Mouse (Mus musculus) fat pad, adult 2 months (tissue): ENCODE data around the gene Itgb4.

ENCODE experiments used
- DNase-seq: peaks from one replicate; pipeline ENCODE4 v3.0.0-alpha.2; 2011; ENCODE audit warnings: low read depth, low spot score; ENCODE audit errors: extremely low read depth

The Itgb4 gene

DNA sequence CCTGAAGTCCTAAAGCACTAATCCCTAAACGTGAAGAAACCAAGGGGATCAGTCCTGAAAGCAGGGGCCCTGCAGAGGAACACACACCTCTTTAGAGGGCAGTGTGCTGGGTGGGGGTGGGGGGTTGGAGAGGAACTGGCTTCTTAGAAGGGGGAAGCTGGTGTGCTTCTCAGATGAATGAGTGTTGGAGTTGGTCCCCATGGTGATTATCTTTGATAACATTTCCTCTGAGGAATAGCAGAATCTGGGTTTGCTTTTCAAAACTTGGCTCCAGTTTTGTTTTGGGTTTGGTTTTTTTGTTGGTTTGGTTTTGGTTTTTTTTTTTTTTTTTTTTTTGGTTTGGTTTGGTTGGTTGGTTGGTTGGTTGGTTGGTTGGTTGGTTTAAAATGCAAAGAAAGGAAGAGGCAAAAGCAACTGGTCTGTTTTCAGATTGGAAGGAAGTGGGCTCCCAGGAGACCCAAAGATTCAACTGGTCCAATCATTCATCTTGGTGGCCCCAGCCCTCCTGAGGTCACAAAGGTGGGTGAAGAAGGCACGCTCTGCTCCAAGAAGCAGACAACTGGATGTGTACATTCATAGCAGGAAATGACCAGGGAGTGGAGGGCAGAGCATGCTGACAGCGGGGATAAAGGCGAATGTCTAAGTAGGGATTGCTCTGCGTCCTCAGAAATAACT lies 5.6 kb upstream of the Itgb4 start:
- DNase-seq, result no peak

DNA sequence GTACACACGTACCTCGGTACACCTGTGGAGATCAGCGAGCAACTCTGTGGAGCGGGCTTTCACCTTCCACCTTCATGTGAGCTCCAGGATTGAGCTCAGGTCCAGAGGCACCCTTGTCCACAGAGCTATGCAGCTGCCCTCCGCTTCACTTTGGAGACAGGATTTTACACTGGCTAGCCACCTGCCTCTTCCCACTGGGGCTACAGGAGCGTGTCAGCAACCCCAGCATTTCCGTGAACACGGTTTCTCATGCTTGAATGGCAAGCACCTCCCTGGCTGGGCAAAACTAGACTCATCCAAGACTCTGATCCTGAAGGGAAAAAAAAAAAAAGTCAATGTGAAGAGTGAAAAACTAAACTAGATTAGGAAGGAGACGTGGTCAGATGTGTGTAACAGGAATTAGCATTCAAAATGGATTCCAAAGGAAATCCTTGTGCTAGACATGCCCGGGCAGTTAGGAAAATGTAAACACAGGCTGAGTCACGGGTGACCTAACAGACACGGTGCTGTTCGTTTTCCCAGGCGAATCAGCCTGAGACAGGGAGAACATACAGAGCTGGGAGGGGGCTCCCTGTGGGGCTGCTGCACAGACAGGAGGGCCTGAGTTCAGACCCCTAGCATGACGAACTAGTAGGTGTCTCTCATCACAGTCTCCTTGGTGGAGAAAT lies 4.4 kb upstream of the Itgb4 start:
- DNase-seq, result no peak

- DNase-seq, result no peak
Observed at GRCm38 (mm10) chr11:115971016-115971415, 3.5 kb upstream of the Itgb4 start.

GRCm38 (mm10) chr11:115975083-115975420 lies 543 bp downstream of the Itgb4 start:
- no peak for DNase-seq

GRCm38 (mm10) chr11:115975544-115975943 lies 1.0 kb downstream of the Itgb4 start:
- DNase-seq, result no peak

DNA sequence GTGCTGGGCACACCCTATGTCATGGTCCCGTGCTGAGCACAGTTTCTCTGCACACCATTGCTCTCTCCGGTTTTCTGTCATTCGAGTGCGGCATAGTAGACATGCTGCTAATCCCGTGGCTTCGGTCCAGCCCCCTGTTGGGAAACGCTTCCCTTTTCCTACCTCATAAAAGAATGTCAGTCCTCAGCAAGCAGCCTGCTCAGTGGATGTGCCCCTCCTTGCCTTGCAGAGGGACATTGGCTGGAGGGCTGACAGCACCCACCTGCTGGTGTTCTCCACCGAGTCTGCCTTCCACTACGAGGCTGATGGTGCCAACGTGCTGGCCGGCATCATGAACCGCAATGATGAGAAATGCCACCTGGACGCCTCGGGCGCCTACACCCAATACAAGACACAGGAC lies 8.0 kb downstream of the Itgb4 start:
- DNase-seq, result no peak

DNA sequence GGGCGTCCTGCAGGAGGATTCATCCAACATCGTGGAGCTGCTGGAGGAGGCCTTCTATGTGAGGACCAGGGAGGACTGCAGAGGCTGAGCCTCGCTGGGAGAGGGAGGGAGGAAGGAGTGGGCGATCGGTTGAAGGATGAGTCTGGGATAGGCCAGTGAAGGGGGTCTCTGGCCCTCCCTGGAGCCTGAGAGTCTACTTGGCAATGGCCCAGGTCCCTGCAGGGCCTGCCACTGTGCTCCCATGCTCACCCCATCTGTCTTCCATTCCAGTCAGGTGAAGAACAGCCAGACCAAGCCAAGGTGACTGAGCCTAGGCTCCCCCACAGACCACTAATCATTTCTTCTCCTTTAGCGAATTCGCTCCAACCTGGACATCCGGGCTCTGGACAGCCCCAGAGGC lies 8.8 kb downstream of the Itgb4 start:
- no peak for DNase-seq

- no peak for DNase-seq
Observed at GRCm38 (mm10) chr11:115989686-115990085, 15.2 kb downstream of the Itgb4 start.

DNA sequence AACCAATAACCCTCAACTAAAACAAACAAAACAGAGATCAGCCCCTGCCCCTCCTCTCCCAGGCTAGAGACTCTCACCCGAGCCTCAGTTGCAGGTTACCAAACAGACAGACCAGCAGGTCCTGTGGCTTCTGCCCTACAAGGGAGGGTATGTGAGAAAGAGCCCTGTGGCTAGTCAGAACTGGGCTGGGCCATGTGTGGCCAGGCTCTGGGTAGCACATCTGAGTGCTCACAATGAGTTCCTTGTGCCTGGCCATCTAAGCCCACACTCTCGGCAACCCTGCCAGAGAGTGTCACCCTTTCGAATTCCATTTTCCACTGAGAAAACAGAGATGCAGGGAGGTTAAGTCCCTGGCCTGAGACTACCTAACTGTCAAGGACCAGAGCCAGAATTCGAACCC lies 17.6 kb downstream of the Itgb4 start:
- no peak for DNase-seq

DNA sequence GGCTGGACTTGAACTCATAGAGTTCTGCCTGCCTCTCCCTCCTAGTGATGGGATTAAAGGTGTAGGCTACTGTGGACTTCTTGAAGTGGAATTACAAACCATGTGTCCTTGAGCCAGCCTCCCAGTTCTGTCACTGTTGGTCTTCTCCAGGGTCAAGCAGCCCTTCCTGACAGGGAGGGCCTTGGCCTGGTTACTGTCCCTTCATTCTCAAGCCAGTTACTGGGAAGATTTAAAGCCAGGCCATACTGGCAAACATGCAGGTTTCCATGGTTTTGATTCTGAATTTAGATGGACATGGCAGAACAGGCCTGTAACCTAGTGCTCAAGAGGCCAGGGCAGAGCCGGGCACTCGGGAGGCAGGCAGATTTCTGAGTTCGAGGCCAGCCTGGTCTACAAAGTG lies 20.7 kb downstream of the Itgb4 start:
- DNase-seq, result no peak

GRCm38 (mm10) chr11:115997047-115997446 lies 22.5 kb downstream of the Itgb4 start:
- DNase-seq, result no peak

- no peak for DNase-seq
Observed at GRCm38 (mm10) chr11:115997662-115998061, 23.2 kb downstream of the Itgb4 start.

DNA sequence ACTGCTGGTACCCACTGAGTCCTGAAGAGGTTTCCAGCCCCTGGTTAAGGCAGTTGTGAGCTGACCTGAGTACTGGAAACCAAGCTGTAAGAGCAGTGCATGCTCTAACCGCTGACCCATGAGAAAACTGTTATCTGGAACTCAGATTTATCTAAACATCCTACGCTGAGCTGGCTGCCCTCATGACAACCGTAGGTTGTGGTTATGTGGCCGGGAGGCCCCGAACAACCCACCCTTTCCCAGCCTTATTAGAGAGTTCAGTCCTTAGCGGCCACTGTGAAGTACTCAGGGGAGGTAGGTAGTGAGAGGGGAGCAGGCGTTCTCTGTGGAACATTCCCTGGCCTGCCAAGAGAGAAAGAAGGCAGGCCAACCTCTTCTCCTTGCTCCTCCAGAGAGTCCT lies 24.5 kb downstream of the Itgb4 start:
- DNase-seq, result no peak

DNA sequence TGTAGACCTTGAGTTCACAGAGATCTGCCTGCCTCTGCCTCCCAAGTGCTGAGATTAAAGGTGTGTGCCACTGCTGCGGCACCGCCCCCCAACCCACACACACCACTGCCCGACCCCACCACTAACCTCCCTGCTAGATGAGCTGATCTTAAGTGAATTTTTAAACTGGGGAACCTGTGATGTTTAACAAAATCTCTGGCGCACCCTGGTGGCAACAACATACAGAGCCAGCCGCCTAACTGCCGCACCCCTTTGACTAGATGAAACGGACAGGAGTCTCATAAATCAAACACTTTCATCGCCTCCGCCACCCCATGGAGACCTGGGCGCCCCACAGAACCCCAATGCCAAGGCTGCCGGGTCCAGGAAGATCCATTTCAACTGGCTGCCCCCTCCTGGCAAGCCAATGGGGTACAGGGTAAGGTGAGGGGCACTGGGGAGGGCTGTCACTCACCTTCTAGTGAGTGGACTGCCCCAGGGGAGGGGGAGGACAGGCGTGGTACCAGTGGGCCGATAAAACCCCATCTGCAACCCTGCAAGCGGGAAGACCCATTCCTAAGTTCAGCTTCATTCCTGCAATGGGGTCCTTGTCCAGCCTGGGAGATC lies 25.1 kb downstream of the Itgb4 start:
- no peak for DNase-seq

- no peak for DNase-seq
Observed at GRCm38 (mm10) chr11:116000607-116001006, 26.1 kb downstream of the Itgb4 start.

- DNase-seq, result no peak
Observed at GRCm38 (mm10) chr11:116001725-116002124, 27.2 kb downstream of the Itgb4 start.

- DNase-seq, result no peak
Observed at GRCm38 (mm10) chr11:116002894-116003293, 28.4 kb downstream of the Itgb4 start.

DNA sequence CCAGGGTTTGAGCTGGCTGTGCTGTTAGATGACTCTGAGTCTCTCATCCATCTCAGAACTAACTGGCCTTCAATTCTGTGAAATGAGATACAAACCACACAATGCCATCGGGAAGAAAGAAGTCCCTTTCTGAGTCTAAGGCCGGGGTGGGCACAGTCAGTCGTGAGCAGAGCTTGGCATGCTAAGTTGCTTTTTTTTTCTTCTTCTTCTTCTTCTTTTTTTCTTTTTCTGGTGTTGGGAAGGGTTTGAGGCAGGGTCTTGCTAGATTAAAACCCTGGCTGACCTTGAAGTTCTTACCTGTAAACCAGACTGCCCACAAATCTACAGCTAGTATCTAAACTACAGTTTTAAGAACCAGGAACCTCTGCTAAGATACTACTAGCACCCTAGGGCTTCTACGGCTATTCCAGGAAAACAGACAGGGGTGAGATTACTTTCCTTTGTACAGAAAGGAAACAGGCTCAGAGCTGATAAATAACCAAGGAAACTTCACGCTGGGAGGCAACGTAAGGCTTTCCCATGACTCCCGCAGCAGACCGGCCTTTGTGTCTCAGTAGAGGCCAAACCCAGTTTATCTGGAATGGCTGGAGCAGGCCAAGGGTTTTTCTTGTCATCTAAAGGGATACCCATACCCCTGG lies 29.8 kb downstream of the Itgb4 start:
- DNase-seq, result no peak

DNA sequence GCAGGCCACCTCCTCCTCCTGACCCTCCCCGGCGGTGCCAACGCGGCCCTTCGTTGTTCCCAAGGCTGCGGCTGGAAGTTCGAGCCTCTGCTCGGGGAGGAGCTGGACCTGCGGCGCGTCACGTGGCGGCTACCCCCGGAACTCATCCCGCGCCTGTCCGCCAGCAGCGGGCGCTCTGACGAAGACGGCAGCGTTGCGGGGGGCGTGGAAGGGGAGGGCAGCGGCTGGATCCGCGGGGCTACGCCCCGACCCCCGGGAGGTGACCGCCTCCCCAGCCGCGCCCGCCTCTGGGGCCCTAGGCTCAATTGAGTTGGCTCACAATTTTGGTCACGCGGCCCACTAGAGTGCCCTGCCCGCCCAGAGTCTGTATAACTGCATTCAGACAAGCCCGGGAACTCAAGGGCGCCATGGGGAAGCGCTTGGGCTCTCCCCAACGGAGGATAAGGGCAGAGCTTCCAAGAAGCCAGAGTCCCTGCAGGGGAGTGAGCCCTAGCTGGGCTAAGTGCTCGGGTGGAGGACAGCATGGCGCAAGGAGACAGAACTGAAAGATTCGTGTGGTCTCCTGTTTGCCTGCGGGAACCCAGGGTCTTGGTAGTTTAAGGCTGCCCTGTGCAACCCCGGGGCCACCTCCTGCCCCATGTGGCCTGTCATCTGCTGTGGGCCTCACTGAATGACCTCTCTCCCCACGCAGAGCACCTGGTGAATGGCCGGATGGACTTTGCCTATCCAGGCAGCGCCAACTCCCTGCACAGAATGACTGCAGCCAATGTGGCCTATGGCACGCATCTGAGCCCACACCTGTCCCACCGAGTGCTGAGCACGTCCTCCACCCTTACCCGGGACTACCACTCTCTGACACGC lies 30.6 kb downstream of the Itgb4 start:
- DNase-seq, result no peak

GRCm38 (mm10) chr11:116005701-116006419 lies 31.4 kb downstream of the Itgb4 start:
- no peak for DNase-seq
